Mouse (Mus musculus) stomach, postnatal 0 days (tissue): Measurements from ENCODE around the gene Gm45713.

Experiments
- CTCF ChIP-seq: IDR thresholded peaks from 2 replicates; pipeline ENCODE4 v1.5.1; 2016; ENCODE audit warnings: antibody characterized with exemption, low read depth, mild to moderate bottlenecking, moderate library complexity
- EP300 ChIP-seq: optimal IDR thresholded peaks from 2 replicates; pipeline ENCODE3; 2016; ENCODE audit warnings: antibody characterized with exemption

DNA sequence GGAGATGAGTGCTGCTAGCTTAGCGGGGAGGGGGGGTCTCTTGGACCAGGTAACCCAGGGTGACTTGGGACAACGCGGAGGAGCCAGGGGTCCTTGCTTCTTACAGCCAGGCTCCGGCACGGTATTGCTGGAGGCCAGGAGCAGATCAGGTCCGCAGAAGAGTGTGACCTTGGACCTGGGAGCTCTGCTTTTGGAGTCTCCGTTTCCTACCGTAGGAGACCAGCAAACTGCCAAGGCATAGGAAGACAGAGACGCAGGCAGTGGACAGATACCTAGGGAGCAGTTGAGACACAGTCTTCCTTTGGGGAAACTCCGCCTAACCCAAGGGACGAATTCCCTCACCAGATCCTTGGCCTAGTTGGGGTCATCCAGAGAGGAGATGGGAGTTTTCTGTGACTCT lies 29.7 kb upstream of the Gm45713 start:
- TF ChIP-seq EP300 (no peak), CTCF (no peak)
